Mouse (Mus musculus): ENCODE measurements around the gene Elmo2. TPM values are rescaled to one million over a fixed set of nuclear protein-coding genes. Genes with fewer than 3 reads are reported as not detected.

Elmo2 gene
- total RNA-seq, 4 experiments from 2014 or later: 13.7 to 16.4 (median 13.8) TPM

DNA sequence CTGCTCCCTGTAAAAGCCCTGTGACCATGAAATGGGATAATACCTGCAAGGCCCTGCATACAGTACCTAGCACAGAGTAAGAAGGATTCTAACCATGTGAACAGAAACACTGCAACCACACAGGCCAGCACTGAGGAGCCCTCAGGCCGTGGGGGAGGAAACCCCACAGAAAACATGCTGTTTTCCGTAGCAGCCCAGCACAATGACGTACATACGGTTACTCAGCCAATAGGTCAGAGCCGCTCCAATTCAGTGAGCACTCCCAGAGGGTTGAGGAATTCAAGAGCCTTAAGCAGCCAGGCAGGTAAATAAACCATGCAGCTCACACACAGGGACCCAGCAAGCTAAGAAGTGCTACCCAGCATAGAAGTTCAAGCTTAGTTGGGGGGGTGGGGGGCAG, 2.4 kb downstream of the Elmo2 start:
- no peak for DNase-seq (ENCODE audit: low spot score)

DNA sequence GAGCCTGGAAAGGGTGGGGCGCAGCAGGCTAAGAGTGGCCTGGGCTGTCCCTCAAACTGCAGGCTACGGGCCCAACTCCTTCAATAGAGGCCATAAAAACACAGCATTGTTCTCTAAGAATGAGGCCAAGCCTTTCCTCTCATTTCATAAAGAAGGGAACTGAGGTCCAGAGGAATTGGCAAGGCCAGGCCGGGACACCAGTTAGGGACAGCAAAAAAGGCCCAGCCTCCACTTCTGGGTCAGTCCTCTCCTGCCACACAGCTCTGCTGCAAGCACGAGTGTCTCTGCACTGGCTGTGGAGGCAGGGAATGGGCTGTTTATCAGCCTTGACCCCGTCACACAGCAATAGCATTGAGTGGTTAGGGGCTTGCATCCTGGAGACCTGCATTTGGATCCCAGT, 2.8 kb downstream of the Elmo2 start:
- no peak for DNase-seq (ENCODE audit: low spot score)

DNA sequence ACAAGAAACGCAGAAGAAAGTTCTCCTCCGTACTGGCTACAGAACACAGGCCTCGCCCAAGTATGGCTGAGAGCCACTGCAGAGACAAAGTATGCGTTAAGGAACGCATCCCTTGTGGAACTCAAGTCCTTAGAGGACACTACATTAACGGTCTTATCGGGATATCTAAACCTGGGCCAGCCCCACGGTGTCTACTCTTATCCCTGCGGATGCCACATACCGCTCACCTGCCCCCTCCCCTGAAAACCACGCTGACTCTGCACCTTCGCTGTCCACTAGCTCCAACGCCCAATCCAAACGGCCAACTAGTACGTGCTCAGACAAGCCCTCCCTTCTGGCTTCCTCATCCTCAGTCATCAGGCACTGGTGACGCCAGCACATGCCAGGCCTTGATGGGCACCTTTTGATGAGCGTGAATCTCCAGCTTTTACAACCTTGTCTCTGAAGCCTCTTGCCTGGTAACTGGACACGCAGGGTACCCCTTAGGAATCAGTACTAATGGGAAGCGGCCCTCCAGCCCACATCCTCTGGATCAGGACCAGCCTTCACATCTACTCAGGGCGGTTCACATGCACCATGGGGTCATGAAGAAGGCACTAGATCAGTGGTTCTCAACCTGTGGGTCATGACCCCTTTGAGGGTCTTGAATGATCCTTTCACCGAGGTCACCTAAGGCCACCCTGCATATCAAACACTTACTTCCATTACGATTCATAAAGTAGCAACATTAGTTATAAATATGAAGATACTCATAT, 4.1 kb downstream of the Elmo2 start:
- DNase-seq (ENCODE audit: low spot score): no peak

DNA sequence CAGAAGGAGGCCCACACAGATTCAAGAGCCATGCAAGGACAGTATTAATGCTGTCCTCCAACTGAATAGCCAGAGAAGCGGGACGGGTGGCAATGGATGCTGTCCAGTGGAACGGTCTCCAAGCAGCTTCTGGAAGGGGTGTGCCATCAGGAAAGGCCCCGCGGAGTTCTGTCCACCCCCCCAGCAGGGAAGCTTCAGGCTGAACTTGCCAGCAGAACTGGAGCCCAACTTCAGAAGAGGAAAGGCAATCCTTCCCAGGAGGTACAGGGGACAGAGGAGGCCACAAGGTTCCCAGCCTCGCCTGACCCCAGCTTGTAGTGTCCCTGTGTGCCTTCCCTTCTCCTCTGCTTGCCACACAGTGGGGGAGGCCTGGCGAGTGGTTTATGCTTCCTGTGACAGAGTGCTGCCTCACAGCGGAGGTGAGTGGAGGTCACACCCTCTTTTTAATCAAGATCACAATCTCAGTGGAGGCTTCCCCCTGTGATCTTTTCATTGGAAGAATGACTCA, 4.8 kb downstream of the Elmo2 start:
- no peak for DNase-seq (ENCODE audit: low spot score)

DNA sequence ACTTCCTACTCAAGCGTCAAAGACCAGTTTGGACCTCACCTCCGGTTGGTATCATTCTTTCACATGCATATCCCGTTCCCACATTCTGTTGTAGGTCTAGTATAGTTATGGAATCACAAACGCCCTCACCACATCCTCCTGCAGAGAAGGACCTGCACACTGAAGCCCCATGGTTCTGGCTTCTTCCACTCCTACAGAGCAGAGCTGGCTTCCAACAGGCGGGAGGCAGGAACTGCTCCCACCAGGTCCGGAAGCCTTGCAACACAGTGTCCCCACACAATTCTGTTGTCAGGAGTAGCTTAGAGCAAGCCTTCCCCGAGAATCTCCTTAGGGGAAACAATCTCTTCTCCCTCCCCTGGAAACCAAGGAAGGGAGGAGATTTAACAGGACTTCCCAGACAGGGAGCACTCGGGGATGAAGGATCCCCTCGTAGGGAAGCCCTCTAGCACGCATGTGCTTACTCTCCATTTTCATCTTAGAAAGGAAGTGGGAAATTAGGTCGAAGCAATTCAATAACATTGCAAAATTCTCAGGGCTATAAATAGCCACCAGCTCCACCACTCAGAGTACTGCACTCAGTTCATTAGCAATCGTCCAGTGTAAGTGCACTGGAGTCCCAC, 5.6 kb downstream of the Elmo2 start:
- peak; percentile 76 for DNase-seq (ENCODE audit: low spot score)

DNA sequence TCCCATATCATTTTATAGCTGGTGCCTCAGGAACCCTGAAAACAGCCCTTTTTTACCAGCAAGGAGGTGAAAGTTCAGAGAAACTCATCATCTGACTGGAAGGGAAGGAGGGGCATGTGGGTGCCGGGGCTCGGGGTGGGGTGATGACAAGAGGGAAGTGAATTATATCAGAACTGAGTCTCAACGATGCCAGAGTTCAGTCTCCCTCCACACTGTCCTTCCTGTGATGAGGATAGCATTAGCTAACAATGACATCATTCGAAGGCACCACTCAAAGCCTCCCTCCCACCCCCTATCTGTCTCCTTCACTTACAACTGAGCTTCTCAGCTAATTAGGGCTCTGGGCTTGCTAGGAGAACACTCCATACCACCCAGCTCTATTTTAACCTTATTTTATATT, 6.8 kb downstream of the Elmo2 start:
- DNase-seq (ENCODE audit: low spot score): no peak

DNA sequence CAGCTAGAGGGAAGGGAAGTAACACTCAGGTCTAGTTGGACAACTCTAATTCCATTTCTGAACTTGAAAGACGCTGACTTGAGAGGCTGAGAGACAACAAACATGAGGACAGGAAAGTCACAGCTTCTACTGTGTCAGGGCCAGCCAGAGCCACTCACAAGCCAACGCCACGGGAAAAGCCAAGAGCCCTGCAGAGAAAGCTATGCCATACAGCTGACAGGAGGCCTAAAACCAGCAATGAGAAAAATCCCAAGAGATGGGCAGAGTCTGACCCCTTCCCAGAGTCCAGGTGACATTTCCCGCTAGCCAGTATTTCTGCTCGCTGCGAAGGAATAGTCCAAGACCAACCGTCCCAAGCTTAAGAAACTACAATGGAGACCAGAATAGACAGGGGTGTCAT, 7.3 kb downstream of the Elmo2 start:
- DNase-seq (ENCODE audit: low spot score): no peak

DNA sequence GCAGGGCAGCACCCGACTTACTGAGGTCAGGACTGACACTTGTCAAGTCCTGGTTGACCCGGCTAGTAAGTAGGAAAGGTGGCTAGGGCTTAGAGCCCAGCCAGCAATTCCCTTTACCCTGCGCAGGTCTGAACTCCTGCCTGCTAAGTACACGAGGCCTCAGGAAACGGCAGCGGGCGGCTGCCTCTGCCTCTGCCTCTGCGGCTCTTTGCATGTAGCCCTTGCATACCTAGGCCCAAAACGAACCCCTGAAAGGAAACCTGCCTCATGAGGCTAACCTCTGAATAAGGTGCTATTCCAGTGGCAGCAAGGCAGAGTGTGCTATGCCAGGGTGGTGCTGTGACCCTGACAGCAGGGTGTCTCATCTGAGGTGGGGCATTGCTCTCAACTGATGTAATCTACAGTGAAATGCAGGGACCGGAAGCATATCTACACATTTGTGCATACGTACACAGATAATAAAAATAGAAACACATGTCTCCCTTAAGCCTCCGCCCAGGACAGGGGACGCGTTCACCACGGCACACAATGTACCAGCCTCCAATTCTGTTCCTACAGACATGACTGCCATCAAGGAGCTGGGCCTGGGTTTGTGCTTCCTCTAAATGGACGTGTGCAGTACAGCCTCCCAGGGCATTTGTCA, 8.5 kb downstream of the Elmo2 start:
- DNase-seq (ENCODE audit: low spot score): no peak

DNA sequence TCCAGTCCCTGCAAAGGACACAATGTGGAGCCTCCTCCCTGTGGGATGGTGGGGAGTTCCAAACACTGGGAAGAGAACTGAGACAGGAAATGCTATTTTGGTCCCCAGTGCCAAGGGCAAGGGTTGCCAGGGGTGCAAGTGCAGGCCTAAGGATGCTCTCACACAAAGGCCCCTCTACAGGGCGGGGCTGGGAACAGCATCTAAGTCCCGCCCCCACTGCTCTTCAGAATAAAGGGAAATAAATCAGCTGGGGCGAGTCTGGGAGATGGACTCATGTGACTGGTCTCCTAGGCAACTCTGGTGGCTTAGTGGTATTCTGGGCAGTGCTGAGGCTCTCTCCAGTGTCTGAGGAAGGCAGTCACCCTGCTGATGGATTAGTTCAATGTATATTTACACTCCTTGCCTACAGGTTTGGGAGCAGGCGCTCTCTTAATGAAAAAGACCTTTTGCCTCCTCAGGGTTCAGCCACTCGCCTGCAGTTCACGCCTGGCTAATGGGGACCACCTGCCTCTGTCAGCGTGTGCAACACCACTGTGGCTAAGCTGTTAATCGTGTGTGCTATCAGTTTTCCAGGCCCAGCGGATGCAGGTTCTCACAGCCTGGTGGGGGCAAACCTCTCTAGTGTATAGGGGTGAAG, 9.3 kb downstream of the Elmo2 start:
- DNase-seq (ENCODE audit: low spot score): peak; percentile 69

DNA sequence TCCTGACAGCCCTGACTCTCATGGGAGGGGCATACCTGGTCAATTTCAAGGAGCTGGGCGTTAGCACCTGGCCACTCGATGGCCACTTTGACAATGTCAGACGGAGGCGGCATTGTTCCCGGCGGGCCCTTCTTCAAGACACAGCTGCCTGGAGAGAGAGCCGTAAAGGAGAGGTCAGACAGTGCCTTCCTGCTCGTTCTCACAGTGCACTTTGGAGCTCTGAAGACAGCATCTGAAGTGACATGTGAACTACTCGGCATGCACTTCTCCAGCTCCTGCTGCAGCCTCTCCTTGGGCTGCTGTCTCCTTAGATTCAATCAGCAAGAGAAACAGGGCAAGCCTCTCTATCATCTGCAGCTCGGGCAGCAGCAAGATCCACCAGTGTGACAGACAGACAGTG, 10.1 kb downstream of the Elmo2 start:
- no peak for DNase-seq (ENCODE audit: low spot score)

DNA sequence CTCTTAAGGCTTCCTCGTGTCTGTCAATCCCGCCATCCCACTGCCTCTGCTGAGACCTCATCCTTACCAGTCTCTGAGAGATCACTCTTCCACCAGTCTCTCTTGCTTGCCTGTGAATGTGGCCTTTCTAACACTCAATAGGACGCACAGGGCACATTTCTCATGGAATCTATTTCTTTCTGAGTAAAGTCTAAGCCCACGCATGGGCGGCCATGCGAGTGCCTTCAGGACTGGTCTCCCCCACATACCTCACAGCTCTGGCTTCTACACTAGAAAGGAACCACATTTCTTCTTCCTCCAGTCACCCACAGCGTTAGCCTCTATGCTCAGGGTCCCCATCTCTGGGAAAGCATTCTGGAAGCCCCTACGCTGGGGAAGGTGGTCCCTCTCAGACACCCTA, 12.1 kb downstream of the Elmo2 start:
- no peak for DNase-seq (ENCODE audit: low spot score)

DNA sequence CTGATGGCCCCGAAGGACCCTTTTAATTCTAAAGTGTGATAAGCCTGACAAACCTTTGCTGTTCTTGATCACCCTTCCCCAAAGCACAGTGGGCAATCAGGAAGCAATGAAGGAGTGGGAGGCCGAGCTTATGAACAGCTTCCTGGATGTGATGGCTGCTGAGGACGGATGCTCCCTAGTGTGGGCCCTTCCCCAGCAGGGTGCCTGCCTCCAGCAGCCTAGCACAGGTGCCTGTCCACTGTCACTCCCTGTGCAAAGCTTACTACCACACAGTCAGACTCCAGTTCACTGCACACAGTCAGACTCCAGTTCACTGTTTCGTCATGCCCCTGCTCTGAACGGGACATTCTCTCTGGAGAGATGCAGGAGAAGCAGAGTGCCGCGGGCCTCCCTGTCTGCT, 13.9 kb downstream of the Elmo2 start:
- no peak for DNase-seq (ENCODE audit: low spot score)

DNA sequence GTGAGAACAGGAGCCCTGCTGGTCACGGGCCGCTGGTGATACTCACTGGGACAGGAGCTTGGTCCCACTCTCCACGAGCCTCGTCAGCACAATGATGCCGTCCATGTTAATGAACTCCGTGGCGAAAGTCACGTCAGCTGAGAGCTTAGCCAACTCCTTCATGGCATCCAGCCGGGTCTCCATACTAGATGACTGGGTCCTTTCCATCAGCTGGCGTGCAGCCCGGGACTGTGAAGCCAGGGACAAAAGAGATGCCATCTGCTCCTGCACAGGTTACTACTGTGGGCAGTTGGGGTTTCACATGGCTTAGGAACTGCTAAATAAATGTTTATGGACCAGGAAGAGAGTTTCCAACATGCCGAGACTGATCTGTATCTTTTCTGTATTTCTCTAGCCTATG, 14.7 kb downstream of the Elmo2 start:
- no peak for DNase-seq (ENCODE audit: low spot score)

DNA sequence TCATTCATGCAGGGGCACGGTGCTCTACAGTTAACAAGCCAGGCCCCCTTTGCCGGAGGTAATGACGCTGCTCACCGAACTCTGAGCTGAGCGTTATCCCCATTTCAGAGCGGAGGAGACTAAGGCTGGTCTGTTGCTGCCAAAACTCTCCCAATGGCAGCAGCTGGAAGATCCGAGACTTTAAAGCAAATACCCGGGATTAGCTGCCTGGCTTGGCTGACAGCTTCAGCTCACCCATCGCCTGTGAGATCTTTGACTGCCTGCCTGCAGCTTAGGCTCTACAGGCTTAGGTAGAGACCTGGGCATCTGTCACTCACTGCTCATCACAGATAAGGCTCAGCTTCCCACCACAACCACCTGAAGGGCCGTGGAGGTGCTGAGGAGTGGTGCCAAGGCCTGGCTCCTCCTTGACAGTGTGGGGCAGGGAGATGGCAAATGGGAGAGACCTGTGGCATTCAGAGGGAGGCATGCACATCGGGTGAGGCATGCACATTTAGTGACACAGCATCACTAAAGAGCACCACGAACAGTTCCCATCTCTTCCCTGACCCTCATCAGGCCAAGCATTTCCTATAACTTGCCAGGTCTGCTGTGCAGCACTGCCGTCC, 15.4 kb downstream of the Elmo2 start:
- DNase-seq (ENCODE audit: low spot score): no peak

DNA sequence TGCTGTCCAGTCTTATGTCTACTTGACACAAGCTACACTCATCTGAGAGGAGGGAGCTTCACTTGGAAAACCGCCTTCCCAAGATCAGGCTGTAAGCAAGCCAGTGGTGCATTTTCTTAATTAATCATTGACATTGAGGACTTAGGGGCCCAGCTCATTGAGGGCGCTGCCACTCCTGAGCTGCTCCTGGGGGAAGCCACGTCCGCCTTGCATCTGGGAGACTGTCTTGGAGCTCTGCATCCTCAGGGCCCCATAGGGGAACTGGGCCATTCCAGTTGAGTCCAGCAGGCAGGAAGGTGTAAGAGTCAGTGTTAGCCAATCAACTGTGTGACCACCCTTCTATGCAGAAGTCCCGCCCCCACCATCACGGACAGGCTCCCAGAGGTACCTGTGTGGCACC, 18.5 kb downstream of the Elmo2 start:
- no peak for DNase-seq (ENCODE audit: low spot score)

DNA sequence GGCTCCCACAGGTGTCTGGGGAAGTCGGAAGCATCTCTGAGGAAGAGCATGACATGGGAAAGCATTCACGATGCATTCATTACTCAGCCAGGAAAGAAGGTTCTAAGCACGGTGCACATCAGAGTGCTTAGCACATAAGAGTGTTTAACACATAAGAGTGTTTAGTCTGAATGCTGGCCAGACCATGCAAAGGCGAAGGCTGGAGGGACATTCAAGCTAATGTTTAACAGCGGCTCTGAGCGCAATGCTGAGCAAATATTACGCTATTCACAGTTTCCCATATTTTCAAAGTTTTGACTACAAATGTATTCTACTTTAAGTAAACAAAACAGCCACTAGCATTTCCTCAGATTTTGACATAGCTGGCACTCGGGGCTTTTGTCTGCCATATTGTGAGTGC, 20.8 kb downstream of the Elmo2 start:
- DNase-seq (ENCODE audit: low spot score): no peak

DNA sequence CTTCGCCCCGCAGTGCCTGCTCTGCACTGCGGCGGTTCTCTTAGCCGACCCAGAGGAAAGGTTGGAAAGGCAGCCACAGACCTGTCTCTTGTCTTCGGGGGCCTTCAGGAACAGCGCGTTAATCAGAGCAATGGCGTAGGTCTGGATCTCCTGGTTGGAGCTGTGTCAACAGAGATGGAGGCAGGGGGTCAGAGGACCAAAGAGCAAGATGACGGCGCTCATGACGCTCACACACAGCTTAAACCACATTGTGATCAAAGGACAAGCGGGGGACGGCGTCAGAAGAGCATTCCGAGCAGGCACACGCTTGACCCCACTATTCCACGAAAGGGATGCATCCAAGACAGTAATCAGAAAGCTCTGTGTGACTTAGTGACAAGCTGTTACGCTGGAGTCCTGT, 21.5 kb downstream of the Elmo2 start:
- DNase-seq (ENCODE audit: low spot score): no peak

DNA sequence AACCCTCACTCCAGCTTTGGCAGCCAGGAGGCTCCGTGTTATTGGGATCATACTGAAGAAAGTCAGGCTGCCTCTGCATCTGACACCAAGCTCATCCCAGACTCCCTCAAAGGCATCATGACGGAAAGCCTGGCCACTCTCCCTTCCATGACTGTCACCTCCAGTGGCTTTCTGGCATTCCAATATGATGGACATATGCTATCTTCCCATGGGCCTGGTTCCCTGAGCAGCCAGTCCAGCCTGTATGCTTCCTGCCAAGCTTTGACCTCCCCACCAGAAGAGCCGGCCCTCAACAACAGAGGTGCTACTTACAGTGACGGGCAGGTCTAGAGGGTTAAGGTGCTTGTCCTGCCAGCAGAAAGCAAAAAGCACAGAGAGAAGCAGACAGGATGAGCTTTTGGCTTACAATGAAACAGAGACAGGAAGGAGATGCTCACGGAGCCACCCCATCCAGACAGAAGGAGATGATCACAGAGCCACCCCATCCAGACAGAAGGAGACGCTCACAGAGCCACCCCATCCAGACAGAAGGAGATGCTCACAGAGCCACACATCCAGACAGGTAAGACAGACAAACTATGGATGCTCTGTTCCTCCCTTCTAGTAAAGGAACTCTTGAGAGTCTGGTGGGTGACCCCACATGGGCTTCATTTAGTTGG, 22.8 kb downstream of the Elmo2 start:
- DNase-seq (ENCODE audit: low spot score): no peak

DNA sequence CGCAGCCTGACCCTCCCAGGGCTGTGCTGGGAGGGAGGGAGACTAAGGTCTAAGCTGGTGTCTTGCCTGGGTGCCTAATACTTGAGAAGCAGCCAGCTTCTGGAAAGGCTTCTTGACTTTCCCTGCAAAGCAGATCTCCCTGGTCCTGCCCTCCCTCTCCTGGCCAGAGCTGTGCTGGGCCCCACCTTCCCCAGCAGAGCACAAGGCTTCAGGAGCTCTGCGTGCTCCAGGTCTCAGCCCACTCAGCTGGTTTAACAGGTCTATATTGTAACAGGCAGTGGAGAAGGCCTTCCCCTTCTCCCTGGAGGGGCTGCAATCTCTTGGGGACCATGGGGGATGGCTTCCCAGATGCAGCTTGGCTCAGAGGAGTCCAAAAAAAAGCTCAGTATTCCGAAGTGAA, 24.9 kb downstream of the Elmo2 start:
- no peak for DNase-seq (ENCODE audit: low spot score)

DNA sequence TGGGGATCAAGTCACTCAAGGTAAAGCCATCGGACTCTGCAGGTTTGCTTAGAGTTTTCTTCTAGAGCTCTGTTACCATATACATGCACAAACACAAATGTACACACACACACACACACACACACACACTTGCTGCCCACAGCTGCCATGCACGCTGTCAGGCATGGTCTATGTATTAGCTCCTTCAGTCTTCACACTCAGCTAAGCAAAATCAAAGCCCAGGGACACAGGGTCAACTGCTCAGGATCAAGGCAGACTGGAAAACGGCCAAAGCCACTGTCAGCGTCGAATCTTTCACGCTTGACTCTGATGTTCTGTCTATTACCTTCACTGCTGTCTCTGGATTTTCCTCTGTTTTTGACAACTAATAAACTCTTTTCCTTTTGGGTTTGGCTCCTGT, 25.4 kb downstream of the Elmo2 start:
- DNase-seq (ENCODE audit: low spot score): no peak

DNA sequence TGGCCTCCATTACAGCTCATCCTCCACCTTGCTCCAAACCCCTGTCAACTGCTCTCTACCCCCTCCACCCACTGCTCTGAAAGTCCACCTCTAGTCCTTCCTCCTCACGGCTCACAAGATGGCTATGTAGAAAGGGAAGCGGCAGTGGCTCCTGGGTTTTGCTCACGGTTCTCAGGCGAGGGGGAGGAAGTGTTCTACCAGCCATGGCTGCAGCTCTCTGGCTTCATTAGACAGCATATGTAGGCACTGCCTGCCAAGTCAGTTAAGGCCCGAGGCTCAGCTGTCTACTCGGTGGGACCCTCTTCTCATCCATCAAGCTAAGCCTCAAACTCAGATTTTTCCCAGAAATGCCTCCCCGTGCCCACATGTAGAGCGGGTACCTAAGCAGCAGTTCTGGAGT, 25.9 kb downstream of the Elmo2 start:
- no peak for DNase-seq (ENCODE audit: low spot score)

DNA sequence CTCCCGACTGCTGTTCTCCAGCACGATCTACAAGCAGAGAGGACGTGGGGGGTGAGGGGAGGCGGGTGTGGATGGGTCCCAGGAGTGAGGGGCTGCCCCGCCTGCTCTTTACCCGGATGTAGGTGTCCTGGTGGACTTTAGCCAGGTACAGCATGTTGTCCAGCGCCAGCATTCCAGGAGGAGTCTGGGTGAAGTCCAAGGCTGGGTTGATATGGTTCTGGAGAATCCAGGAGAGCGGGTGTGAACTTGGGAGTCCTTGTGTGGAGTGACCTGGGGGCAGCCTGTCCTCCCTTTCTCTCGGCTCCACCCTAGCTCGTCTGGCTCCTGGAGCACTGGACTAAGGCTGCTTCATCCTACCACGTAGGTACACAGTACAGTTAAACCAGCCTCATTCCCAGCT, 28.9 kb downstream of the Elmo2 start:
- no peak for DNase-seq (ENCODE audit: low spot score)
